Mouse (Mus musculus) left cerebral cortex, postnatal 25 days (tissue): Measurements from ENCODE around the gene Zfp672. TPM values are rescaled to one million over a fixed set of nuclear protein-coding genes. Genes with fewer than 3 reads are reported as not detected.
A peak's percentile ranks its signal among the peaks of the same experiment; 100 is the strongest.
"Not testable (repeated sequence)": the region's sequence is repeated elsewhere in the genome, so short reads cannot be mapped to it uniquely, and the experiment has no call there.

Experiments
- DNase-seq, 2 experiments: peaks; one replicate each; pipeline ENCODE4 v3.0.0; 2022; ENCODE audit warnings: low spot score in 2 of 2, mixed read lengths in 1 of 2
- intact Hi-C: fragments of 180-260 bp; cut with DNase I; formaldehyde crosslinking; loops from one replicate; pipeline ENCODE4 v1.15.1; 2025
- total RNA-seq, 2 experiments: library from RNA; stranded (reverse); gene quantifications; 2 replicates each; pipeline ENCODE4 v1.2.3; 2021

Gene Zfp672
- total RNA-seq, 2 experiments from 2014 or later, result 47.2 to 52.2 TPM

DNA sequence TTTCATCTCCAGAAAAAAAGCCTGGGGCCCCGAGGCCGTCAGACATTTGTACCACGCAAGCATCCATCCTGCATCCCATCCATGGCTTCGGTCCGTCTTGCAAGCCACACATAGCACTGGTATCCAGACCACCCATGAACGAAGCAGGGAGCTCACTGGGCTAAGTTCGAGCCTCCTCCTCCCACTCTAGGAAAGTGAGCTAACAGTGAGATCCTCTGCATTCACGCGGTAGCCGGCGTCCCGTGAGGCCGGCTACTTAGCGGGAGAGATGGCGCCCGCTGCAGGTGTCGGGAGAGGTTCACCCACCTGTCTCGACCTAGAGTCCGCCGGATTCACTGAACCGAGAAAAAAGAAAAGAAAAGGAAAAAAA is 248 bp downstream of the Zfp672 start:
- intact Hi-C loops, result no loop called here
- no peak for DNase-seq

DNA sequence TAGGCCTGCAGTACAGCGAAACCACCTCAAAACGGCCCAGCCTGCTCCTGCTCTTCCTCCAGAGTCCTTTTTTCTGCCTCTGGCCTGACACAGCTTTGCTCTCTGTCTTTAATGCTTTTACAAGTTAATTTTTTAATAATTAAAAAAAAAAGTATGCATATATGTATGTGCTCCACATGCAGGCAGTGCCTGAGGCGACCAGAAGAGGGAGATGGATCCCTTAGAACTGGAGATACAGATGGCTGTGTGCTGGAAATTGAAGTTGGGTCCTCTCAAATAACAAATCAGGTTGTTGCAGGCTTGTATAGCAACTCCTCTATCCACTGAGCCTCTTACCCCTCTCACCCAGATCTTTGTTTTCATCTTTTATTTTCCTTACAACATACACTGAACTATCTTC is 3.4 kb downstream of the Zfp672 start:
- intact Hi-C loops, result no loop called here
- no peak for DNase-seq

DNA sequence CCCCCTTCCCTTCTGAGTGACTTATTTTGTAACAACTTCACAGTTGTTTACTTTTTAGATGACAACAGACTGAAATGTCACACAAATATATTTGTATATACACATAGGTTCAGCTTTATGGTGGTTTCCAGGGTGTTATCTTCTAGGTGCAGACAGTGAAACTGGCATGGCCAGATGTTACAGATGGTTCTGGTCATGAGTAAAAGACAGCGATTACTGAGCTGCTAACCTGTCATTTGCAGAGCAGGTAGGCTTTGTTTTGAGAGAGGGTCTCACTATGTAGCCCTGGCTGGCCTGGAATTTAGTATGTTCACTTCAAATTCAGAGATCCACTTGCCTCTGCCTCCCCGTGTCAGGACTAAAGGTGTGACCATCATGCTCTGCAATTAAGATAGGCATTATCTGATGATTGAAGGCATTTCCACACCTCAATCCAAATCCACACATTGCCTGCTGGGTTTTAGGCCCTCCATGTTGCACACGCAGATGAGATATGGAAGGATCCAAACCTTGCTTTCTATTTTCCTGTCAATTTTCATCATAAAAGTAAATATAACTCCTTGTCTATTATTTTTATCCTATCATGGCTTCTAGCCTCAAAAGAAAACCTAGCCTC is 5.4 kb downstream of the Zfp672 start:
- DNase-seq, result no peak
- intact Hi-C loops, result no loop called here

DNA sequence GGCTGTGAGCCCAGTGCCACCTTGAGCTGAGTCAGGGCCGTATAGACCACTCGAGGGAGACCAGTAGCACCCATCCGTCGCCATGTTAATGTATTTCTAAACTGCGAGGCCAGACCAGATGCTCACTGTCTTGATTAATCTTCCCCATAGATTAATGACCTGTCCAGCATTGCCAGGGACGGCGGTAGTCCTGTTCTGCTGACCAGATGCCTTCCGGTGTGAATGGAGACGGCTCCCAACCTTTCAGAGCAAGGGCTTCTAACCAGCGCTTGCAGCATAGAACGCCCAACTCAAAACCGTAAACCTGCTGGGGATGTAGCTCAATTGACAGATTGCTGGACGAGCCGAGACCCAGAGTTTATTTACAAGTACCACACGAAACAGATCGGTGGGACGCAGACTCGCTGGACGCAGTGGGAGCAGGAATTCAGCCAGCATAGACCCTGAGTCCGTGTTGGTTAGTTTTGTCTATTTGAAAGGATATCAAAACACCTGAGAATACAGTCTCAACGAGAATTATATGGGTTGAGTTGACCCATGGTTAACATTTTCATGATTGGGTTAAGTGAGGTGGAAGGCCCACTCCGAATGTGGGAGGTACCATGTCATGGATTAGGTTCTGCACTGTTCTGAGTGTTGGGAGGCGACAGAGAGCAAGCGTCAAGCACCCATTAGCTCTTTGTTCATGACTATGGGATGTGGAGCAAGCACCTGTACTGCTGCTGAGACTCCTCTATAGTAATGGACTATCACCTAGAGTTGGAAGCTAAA is 6.4 kb downstream of the Zfp672 start:
- no peak for DNase-seq
- intact Hi-C loops, result no loop called here

DNA sequence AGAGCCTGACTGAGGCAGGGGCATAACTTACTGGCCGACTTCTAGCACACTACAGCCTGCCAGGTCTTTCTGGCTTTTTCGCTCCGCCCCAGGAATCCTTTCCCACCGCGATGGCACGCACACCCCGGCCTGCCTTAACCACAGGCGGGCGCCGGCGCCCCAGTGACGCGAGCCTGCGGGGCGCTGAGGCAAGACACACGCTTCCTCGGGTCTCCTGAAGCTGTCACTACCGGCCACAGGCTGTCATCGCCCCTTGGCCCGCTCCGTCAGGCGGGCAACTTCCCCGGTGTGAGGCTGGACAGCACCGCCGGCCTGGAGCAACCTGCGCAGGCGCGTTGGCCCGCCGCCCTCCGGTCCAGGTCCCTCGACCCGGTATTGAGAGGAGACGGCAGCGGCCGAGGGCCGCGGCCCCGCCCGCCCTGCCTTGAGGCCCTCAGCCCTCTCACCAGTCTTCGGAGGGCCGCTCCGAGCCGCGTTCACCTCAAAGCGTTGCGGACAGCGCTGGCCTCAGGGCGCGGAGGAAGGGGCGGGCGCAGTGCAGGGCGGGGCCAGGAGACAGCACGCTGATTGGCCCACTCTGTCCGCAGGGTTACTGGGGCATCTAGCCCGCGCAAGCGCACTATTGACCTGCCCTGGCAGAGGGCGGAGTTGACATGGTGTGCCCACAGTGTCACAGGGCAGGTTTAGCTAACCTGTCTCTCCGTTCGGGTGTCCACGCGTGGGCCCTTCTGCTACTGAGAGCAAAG is 7.1 kb downstream of the Zfp672 start:
- intact Hi-C loops, result no loop called here
- peak; percentile 97 to 98 for DNase-seq

DNA sequence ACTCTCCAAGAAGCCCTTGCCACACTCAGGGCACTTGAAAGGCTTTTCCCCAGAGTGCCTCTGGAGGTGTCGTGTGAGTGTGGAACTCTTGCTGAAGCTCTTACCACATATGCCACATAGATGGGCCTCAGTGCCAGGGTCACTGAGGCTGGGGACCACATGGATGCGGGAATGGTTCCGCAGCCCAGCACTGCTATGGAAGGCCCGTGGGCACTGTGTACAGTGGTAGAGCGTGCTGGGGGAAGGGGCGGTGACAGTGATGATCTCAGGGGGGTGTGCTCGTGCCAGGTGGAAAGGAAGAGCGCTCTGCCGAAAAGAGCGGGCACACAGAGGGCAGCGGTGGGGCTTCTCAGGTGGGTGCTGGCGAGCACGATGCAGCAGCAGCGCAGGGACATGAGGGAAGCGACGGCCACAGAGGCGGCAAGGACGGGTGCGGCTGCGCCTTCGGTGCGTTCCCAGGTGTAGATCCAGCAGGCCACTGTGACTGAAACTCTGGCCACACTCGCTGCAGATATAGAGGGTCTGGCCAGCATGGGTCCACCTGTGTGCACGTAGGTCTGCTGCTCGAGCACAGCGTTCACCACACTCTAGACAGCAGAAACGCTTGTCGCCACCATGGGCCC is 13.3 kb downstream of the Zfp672 start:
- no peak for DNase-seq
- intact Hi-C loops, result no loop called here

DNA sequence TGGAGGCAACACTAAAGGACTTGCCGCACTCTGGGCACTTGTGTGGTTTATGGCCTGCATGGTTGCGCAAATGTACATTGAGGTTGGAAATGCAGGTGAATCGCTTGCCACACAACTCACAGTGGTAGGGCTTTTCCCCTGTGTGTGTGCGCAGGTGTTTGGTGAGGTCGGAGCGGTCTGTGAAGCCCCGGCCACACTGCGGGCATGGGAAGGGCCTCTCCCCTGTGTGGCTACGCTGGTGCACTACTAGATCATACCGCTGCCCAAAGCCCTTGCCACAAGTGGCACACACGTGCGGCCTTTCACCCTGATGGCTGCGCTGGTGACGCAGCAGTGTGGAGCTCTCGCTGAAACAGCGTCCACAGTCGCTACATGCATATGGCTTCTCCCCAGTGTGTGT is 13.8 kb downstream of the Zfp672 start:
- no peak for DNase-seq
- intact Hi-C loops, result no loop called here

DNA sequence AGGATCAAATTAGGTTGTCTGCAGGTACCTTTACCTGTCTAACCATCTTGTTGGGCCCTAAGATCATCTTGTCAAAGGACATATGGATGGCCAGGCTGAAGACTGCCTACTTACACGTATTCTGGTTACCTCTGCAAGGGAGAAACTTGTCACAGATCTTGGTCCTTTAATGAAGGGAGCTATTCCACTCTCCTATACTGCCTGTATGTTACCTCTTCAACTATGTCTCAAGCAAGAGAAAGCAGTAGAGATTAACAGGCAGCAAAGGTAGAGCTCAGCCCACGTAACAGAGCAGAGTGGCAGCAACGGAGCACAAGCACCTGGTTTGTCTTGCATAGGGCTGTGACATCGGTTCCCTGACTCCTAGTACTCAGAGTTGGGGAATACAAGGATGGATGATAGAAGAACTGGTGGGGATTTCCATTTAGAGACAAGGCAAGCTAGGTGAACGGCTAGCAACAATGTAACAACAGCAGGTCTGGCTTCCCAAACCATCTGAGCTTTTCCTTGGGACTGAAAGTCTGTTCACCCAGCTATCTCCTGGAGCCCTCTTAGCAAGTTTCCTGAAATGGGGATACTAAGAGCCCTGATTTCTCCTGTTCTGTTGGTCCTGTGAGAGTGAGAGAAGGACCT is 14.5 kb downstream of the Zfp672 start:
- intact Hi-C loops, result no loop called here
- no peak for DNase-seq

DNA sequence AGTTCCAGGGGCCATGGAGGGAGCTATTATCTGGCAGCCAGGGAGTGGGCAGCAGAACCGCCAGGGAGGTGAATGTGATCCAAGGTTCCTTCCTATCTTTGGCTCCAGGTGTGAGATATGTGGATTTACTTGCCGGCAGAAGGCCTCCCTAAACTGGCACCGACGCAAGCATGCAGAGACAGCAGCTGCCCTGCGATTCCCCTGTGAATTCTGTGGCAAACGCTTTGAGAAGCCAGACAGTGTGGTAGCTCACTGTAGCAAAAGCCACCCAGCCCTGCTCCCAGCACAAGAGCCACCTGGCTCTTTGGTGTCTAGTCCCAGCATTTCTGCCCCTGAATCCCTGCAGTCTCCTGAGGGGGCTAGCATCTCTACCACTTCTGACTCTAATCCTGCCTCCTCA is 16.1 kb downstream of the Zfp672 start:
- DNase-seq, result peak; percentile 13 to 48
- intact Hi-C loops, result no loop called here

DNA sequence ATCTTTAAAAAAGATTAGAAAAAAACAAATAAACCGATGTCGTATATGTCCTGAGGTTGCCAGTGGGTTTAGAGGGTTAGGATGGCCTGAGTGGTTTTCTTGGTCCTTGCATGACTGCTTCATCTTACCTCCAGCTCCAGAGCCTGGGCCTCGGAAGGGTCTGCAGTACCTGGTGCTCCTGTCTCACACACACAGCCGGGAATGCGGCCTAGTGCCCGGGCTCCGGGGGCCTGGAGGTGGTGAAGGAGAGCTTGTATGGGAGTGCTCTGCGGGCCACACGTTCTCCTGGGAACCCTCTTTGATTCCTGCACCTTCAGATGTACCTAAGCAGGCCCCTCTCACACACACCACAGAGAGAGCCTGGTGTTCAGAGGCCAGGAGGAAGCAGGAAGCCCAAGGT is 21.5 kb downstream of the Zfp672 start:
- intact Hi-C loops, result no loop called here
- DNase-seq, result no peak

DNA sequence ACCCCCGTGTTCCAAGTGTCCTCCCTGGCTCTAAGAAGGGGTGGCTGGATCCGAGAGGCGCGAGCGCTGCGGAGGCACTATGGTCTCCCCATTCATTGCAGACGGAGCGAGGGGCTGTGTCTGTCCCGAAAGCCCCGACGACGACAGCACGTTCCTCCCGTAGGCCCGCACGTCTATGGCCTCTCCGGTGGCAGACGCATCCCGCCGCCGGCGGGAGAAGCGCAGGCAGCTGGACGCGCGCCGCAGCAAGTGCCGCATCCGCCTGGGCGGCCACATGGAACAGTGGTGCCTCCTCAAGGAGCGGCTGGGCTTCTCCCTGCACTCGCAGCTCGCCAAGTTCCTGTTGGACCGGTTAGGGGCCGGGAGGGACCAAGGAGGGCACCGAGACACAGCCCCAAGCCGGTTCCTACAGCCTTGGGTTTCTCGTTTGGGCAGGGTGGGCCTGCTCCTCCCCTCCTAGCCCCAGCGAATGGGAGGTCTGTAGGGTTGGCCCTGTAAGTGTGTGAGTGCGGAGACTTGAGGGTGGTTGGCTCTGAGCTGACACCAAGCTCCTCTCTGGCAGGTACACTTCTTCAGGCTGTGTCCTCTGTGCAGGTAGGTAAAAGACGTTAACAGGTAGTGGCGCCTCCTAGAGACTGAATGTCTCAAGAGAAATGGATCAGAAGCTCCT is 22.6 kb downstream of the Zfp672 start:
- DNase-seq, result peak; percentile 51 to 57
- intact Hi-C loops, result no loop called here

DNA sequence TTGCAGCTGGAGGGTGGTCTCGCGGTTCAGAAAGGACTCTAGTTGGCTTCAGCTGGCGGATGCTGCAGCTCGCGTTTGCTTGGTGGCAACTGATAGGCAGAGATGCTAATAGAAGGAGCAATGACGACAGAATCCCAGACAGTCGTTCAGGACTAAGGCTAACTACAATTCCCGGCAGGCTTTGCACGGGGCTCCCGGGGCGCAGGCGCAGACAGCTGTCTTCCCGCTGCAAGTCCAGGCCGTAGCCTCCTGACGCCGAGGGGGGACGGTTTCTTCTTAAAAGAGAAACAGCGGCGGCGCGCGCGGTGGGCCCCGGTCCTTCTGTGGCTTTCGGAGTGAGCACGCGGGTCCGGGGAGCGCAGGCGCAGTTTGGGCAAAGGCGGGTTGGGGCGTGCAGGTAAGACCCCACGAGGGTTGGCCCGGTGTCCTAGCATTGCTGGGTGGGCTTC is 23.3 kb downstream of the Zfp672 start, which contains the start of gene Zfp692:
TSS of gene Zfp692 (plus strand) at position 210 of the 449 bp plus-strand sequence.
- peak; percentile 96 to 99 for DNase-seq
- intact Hi-C loops, result no loop called here

DNA sequence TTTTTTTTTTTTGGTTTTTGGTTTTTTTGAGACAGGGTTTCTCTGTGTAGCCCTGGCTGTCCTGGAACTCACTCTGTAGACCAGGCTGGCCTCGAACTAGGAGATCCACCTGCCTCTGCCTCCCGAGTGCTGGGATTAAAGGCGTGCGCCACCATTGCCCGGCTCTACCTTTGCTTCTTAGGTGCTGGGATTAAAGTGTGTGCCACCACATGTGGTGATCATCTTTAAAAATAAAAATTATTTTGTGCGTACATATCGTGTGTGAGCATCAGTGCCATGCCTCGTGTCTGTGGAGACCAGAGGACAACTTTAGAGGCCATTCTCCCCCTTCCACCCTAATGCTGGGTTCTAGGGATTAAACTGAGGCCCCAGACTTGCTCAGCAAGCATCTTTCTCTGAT is 24.8 kb downstream of the Zfp672 start:
- intact Hi-C loops, DNase-seq: not testable (repeated sequence)

DNA sequence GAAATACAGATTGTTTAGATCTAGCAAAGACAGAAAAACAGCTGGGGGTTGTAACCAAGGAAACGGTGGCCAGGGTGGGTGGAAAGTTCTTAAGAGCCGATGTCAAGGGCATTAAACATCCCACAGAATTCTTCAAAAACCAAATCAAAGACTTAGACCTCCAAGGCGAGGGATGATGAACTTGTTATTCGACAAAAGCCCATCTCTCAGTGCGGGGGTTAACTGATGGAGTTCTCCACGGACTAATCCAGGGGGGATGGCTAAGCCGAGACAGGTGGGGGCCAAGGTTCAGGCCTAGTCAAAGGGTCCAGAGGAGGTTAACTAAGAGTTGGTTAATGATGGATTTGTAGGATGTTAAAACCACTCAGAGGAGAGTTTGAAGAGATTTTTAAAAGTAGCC is 26.5 kb downstream of the Zfp672 start:
- intact Hi-C loops, result loop anchor here (2.0 to 5.0 kb wide), 3 partner anchors 126 to 341 kb away; partner anchors contain the start of gene Cnot8
- DNase-seq, result no peak

DNA sequence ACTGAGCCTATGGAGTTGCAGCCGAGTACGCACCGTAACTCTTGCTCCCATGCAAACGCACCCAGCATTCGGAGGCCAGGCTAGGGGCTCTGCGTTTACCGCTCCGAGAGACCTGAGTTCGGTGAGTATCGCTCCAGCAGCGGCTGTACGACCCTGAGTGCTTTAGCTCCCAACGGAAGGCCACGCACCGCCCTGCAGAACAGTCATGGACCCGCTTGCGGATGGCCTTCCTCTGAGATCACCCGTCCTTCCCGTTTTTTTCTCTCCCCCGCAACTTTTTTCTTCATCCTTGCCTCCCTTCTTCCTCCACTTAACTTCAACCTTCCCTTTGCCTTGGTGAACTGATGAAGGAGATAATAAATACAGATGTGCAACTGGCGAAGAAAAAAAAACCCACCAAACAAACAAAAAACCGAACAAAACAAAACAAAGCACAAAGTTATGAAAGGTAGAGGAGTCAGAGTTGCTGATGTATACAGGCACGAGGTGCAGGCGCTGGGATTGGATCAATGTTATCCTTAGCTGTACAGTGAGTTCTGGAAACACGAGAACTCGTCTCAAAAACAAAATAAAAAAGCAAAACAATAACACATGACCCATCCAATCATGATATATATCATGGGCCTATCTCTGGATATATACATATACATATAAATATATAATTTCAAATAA is 27.2 kb downstream of the Zfp672 start:
- DNase-seq, result no peak
- intact Hi-C loops, result loop anchor here (2.0 to 5.0 kb wide), 3 partner anchors 126 to 340 kb away; partner anchors contain the start of gene Cnot8

DNA sequence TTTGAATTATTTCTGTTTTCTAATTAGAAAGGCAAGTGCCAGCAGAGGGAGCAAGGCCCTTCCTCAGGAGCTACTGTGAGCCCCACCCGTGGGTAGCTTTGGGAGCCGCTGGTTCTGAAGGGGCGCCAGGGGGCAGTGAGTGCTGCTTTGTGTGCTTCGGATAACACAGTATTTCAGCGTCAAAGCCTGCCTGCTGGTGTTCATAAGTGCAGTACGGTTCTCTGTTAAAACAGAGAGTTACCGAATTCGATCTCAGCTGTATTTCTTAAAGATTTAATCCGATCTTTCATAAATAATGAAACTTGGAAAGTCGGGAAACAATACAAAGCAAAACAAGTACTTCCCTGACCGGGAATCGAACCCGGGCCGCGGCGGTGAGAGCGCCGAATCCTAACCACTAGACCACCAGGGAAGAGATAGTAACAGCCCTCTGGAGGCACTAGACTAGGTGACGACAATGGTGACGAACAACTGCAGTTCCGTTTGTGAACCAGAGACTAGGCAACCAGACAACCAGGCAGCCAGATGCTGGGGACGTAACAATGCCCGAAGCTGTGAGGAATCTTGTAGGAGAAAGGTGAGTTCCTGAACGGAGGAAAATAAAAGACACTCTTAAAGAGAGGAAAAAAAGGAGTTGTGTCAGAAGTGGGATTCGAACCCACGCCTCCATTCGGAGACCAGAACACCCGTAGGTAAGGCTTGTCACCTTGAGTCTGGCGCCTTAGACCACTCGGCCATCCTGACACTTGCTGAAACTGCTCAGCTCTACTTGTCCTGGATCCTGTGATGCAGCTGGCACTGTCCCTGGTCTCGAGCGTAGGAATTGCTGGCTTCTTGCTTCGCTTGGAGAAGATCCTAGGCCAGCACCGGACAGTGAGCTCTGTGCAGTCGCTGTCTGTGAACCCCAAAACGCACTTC is 28.0 kb downstream of the Zfp672 start:
- intact Hi-C loops, result loop anchor here (2.0 to 5.0 kb wide), 4 partner anchors 125 to 339 kb away; partner anchors contain the start of gene Cnot8
- peak; percentile 99 for DNase-seq

DNA sequence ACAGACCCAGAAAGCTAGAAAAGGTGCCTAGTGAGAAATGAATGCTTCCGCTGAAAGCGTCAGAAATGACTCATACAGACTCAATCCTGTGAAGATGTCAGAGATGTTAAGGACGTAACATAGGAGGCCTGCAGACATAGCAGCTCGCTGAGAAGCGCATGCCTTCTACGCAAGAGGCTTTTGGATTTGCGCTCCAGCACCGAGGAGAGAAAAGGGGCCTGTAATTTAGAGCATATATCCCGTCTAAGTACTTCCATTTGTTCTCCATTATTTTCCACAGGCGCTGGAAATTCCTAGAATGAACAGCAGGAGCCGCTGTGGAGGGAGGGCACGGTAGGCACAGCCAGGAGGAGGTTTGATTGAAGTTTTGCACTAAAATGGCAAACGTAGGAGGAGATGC is 29.1 kb downstream of the Zfp672 start:
- intact Hi-C loops, result loop anchor here (2.0 to 5.0 kb wide), 3 partner anchors 124 to 199 kb away; partner anchors contain the start of gene Cnot8
- peak; percentile 66 to 84 for DNase-seq
